Mouse (Mus musculus) liver, embryonic 12.5 days (tissue): Measurements from ENCODE around the gene Gm3250. TPM values are rescaled to one million over a fixed set of nuclear protein-coding genes. Genes with fewer than 3 reads are reported as not detected.
"Not testable (repeated sequence)": the region's sequence is repeated elsewhere in the genome, so short reads cannot be mapped to it uniquely, and the experiment has no call there.

Source experiments
- ATAC-seq: fragments of 200-750 bp; cut with Nextera tagmentation; 2 replicates; pipeline ENCODE4 v1.8.0; 2017; ENCODE audit warnings: moderate number of reproducible peaks, mild to moderate bottlenecking, moderate library complexity
- H3K27ac ChIP-seq: fragments of 300-500 bp; sonication (generic); 2 replicates; pipeline ENCODE4 v1.5.1; 2016; ENCODE audit warnings: mild to moderate bottlenecking
- H3K27me3 ChIP-seq: fragments of 300-500 bp; sonication (generic); replicated peaks from 2 replicates; pipeline ENCODE4 v1.6.1; 2016; ENCODE audit warnings: mild to moderate bottlenecking, moderate library complexity
- H3K36me3 ChIP-seq: fragments of 300-500 bp; sonication (generic); 2 replicates; pipeline ENCODE4 v1.6.1; 2016; ENCODE audit warnings: mild to moderate bottlenecking, moderate library complexity
- H3K4me1 ChIP-seq: fragments of 300-500 bp; sonication (generic); 2 replicates; pipeline ENCODE4 v1.6.1; 2016
- H3K4me2 ChIP-seq: fragments of 300-500 bp; sonication (generic); 2 replicates; pipeline ENCODE4 v1.6.1; 2016; ENCODE audit warnings: mild to moderate bottlenecking, moderate library complexity
- H3K4me3 ChIP-seq: fragments of 300-500 bp; sonication (generic); 2 replicates; pipeline ENCODE4 v1.5.1; 2016; ENCODE audit warnings: mild to moderate bottlenecking, moderate library complexity
- H3K9ac ChIP-seq: fragments of 300-500 bp; sonication (generic); 2 replicates; pipeline ENCODE4 v1.6.1; 2016; ENCODE audit warnings: mild to moderate bottlenecking, moderate library complexity
- H3K9me3 ChIP-seq: fragments of 300-500 bp; sonication (generic); replicated peaks from 2 replicates; pipeline ENCODE4 v1.6.1; 2016; ENCODE audit warnings: mild to moderate bottlenecking, moderate library complexity
- WGBS: fragments of 180-500 bp; shearing (Covaris S2); methylation state at CpG from one replicate; pipeline ENCODE4 v1.1.7; 2016; ENCODE audit not compliant: insufficient replicate concordance; 5-methylcytosine and 5-hydroxymethylcytosine counted together
- polyA plus RNA-seq: library from polyadenylated mRNA; unstranded; fragments of >200 nt; fragmentation: Nextera tagmentation; extraction: Ambion mirVana; gene quantifications from 2 replicates; pipeline ENCODE4 v1.2.1, GENCODE M21; 2016

Gene Gm3250
- polyA plus RNA-seq, 1 experiment from 2014 or later, result not detected

DNA sequence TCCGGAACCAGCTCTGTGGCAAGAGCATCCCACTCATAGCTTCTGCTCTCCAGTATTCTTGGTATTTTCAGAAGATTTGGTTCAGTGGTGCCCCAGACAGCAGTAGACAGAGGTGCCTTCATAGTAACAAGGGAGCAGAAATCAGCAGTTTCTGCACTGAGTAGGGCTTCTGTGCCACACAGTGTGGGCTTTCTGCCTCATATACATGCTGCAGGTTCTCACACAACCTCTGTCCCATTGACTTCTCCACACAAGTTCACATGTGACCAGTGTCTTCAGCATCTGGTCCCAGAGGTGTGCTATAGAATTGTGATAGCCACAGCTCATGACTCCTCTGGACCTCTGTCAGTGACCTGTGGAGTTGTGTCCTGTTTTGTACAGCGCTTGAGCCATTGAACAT is 6.3 kb upstream of the Gm3250 start:
- H3K27me3 ChIP-seq, result no peaks in the 10 kb centered on the region
- no peak overlapping the region for H3K4me3 ChIP-seq
- no peaks in the 10 kb centered on the region for H3K4me1 ChIP-seq
- H3K4me2 ChIP-seq, result no peak overlapping the region
- ATAC-seq, result no peak
- no peak overlapping the region for H3K27ac ChIP-seq
- no peaks in the 10 kb centered on the region for H3K36me3 ChIP-seq
- no peaks in the 10 kb centered on the region for H3K9me3 ChIP-seq
- no peak overlapping the region for H3K9ac ChIP-seq
- WGBS, result 63% methylated on average over 2 of the region's 2 CpGs

DNA sequence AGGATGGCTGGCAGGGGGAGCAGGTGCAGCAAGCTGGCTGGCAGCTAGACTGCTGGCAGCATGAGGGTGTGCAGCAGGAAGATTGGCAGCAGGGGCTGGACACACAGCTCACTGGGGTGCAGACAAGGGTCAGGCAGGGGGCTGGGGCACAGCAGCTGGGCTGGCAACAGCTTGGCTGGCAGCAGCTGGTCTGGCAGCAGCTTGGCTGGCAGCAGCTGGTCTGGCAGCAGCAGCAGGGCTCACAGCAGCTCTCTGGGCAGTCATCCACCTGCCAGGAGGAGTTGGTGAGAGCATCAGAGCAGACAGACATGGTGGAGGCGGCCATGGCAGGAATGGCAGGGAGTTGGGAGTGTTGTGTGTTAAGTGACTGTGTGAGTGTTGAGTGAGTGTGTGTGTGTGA is 5.5 kb upstream of the Gm3250 start, which contains the start of gene Gm7137:
Gene Gm7137, minus strand, starts transcription at position 325 of the 400 bp plus-strand sequence.
- WGBS, result 45% methylated on average over 1 of the region's 1 CpGs
- H3K27ac ChIP-seq, H3K4me2 ChIP-seq, ATAC-seq, H3K36me3 ChIP-seq, H3K27me3 ChIP-seq, H3K4me1 ChIP-seq, H3K9ac ChIP-seq, H3K9me3 ChIP-seq, H3K4me3 ChIP-seq: not testable (repeated sequence)

DNA sequence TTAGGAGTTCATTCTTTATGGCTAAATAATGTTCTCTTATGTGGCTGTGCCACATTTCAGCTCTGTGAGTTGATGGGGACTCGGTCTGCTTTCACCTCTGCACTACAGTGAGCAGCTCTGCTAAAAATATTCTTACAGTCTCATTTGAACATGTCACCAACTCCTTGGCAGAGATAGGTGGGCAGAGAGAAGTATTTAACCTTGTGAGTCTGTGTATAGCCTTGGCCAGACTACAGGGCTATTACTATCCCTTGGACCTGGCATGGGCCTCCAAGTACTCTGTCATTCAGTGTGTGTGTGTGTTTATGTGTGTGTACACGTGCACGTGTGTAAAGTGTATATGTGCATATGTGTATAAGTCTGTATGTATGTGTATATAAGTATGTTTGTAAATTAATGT is 1.1 kb upstream of the Gm3250 start:
- H3K4me1 ChIP-seq, H3K9ac ChIP-seq, H3K4me3 ChIP-seq, H3K4me2 ChIP-seq, H3K9me3 ChIP-seq, H3K36me3 ChIP-seq, H3K27me3 ChIP-seq, H3K27ac ChIP-seq, ATAC-seq: not testable (repeated sequence)
- 47% methylated on average over 1 of the region's 3 CpGs for WGBS

DNA sequence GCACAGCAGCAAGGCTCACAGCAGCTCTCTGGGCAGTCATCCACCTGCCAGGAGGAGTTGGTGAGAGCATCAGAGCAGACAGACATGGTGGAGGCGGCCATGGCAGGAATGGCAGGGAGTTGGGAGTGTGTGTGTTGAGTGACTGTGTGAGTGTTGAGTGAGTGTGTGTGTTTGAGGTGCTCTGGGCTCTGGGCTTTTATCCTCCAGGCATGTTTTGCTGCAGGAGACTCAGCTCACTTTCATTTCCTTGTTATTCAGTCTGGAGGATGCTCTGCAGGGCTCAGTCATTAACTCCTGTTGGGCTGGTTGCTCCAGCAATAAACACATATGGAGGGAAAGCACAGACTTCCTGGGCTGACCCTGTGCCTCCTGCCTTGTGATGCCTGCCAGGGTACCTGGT is 5.5 kb downstream of the Gm3250 start, which contains the start of gene Gm7138:
Gene Gm7138, minus strand, starts transcription at position 101 of the 400 bp plus-strand sequence.
- H3K4me1 ChIP-seq, H3K27ac ChIP-seq, H3K9ac ChIP-seq, H3K4me2 ChIP-seq, H3K27me3 ChIP-seq, H3K36me3 ChIP-seq, H3K9me3 ChIP-seq, H3K4me3 ChIP-seq, ATAC-seq: not testable (repeated sequence)
- 46% methylated on average over 1 of the region's 1 CpGs for WGBS

DNA sequence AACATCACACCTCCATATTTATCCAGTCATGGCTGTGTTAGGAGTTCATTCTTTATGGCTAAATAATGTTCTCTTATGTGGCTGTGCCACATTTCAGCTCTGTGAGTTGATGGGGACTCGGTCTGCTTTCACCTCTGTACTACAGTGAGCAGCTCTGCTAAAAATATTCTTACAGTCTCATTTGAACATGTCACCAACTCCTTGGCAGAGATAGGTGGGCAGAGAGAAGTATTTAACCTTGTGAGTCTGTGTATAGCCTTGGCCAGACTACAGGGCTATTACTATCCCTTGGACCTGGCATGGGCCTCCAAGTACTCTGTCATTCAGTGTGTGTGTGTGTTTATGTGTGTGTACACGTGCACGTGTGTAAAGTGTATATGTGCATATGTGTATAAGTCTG is 10.2 kb downstream of the Gm3250 start:
- not testable (repeated sequence) for H3K4me3 ChIP-seq, H3K36me3 ChIP-seq, H3K4me1 ChIP-seq, H3K27me3 ChIP-seq, H3K4me2 ChIP-seq, H3K9ac ChIP-seq, H3K27ac ChIP-seq, ATAC-seq, H3K9me3 ChIP-seq
- 80% methylated on average over 3 of the region's 3 CpGs for WGBS

DNA sequence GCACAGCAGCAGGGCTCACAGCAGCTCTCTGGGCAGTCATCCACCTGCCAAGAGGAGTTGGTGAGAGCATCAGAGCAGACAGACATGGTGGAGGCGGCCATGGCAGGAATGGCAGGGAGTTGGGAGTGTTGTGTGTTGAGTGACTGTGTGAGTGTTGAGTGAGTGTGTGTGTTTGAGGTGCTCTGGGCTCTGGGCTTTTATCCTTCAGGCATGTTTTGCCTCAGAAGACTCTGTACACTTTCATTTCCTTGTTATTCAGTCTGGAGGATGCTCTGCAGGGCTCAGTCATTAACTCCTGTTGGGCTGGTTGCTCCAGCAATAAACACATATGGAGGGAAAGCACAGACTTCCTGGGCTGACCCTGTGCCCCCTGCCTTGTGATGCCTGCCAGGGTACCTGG is 11.1 kb downstream of the Gm3250 start, which contains the start of gene Gm3238:
Gene Gm3238, minus strand, starts transcription at position 101 of the 400 bp plus-strand sequence.
- H3K4me1 ChIP-seq, H3K9me3 ChIP-seq, H3K4me2 ChIP-seq, H3K36me3 ChIP-seq, ATAC-seq, H3K27ac ChIP-seq, H3K4me3 ChIP-seq, H3K9ac ChIP-seq, H3K27me3 ChIP-seq: not testable (repeated sequence)
- WGBS, result 45% methylated on average over 1 of the region's 1 CpGs

DNA sequence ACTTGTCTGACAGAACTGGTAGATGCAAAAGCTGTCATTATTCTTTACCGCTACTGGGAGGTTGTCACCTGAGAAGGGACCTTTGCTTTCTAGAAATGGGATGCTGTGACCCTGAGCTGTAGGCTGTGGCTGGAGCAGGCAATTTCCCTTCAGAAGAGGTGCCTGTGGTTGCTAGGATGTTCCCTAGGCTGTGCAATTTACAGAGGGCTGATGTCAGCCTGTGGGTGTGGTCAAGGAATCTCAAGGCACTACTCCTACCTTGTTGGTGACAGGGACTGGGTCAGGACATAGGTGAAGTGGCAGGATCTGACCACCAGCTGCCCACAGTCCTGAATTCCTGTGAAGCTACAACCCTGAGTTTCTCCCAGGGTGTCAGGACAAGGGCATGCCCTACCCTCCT is 12.6 kb downstream of the Gm3250 start:
- no peaks in the 10 kb centered on the region for H3K36me3 ChIP-seq
- no peak for ATAC-seq
- WGBS, result 63% methylated on average over 1 of the region's 1 CpGs
- H3K27me3 ChIP-seq, result no peaks in the 10 kb centered on the region
- H3K27ac ChIP-seq, result no peak overlapping the region
- H3K4me2 ChIP-seq, result no peak overlapping the region
- H3K9me3 ChIP-seq, result no peaks in the 10 kb centered on the region
- no peak overlapping the region for H3K4me3 ChIP-seq
- H3K4me1 ChIP-seq, result no peaks in the 10 kb centered on the region
- H3K9ac ChIP-seq, result no peak overlapping the region

DNA sequence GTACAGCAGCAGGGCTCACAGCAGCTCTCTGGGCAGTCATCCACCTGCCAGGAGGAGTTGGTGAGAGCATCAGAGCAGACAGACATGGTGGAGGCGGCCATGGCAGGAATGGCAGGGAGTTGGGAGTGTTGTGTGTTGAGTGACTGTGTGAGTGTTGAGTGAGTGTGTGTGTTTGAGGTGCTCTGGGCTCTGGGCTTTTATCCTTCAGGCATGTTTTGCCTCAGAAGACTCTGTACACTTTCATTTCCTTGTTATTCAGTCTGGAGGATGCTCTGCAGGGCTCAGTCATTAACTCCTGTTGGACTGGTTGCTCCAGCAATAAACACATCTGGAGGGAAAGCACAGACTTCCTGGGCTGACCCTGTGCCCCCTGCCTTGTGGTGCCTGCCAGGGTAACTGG is 22.8 kb downstream of the Gm3250 start, which contains the start of gene Gm3233:
Gene Gm3233, minus strand, starts transcription at position 101 of the 400 bp plus-strand sequence.
- H3K4me3 ChIP-seq, H3K4me1 ChIP-seq, H3K4me2 ChIP-seq, H3K9ac ChIP-seq, H3K36me3 ChIP-seq, H3K27me3 ChIP-seq, ATAC-seq, H3K27ac ChIP-seq, H3K9me3 ChIP-seq: not testable (repeated sequence)
- whole genome bisulfite sequencing, result no CpG with 5 or more reads among the region's 1 CpGs

DNA sequence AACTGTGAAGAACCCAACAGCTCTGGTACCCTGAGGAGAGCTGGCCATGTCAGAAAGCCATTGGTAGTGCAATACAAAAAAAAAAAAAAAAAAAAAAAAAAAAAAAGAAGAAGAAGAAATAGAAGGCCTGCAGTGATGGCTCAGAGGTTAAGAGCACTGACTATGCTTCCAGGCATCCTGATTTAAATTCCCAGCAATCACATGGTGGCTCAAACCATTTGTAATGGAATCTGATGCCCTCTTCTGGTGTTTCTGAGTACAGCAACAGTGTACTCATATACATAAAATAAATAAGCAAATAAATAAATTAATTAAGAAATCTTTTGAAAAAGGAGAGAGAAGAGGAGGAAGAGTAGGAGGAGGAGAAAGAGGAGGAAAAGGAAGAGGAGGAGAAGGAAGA is 28.9 kb downstream of the Gm3250 start:
- H3K27me3 ChIP-seq, result no peaks in the 10 kb centered on the region
- no peak overlapping the region for H3K4me3 ChIP-seq
- no peak for ATAC-seq
- no peak overlapping the region for H3K9ac ChIP-seq
- H3K9me3 ChIP-seq, result no peaks in the 10 kb centered on the region
- no peaks in the 10 kb centered on the region for H3K36me3 ChIP-seq
- H3K27ac ChIP-seq, result no peak overlapping the region
- no peak overlapping the region for H3K4me2 ChIP-seq
- no peaks in the 10 kb centered on the region for H3K4me1 ChIP-seq

DNA sequence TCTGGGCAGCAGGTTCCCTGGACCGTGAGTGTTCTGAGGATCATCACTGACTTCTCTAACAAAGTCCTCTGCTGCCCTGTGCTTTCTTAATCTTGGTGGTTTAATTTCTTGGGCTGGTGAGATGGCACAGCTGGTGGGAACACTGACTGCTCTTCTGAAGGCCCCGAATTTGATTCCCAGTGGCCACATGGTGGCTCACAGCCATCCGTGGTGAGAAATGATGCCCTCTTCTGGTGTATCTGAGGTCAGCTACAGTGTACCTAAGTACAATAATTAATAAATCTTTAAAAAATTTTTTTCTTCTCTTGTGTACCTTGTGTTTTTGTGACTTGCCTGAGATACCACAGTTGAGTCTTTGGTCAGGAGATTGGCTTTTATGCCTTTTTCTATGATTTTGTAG is 30.0 kb downstream of the Gm3250 start:
- not testable (repeated sequence) for H3K4me3 ChIP-seq, H3K4me2 ChIP-seq, H3K36me3 ChIP-seq, H3K9me3 ChIP-seq, H3K4me1 ChIP-seq, H3K27ac ChIP-seq, H3K27me3 ChIP-seq, H3K9ac ChIP-seq, ATAC-seq
- 44% methylated on average over 3 of the region's 3 CpGs for WGBS

DNA sequence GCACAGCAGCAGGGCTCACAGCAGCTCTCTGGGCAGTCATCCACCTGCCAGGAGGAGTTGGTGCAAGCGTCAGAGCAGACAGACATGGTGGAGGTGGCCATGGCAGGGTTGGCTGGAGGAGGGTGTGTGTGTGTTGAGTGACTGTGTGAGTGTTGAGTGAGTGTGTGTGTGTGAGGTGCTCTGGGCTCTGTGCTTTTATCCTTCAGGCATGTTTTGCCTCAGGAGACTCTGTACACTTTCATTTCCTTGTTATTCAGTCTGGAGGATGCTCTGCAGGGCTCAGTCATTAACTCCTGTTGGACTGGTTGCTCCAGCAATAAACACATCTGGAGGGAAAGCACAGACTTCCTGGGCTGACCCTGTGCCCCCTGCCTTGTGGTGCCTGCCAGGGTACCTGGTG is 31.1 kb downstream of the Gm3250 start, which contains the start of gene Gm9736:
Gene Gm9736, minus strand, starts transcription at position 101 of the 400 bp plus-strand sequence.
- not testable (repeated sequence) for H3K36me3 ChIP-seq, H3K9me3 ChIP-seq, H3K4me3 ChIP-seq, H3K27ac ChIP-seq, H3K4me1 ChIP-seq, H3K4me2 ChIP-seq, H3K9ac ChIP-seq, H3K27me3 ChIP-seq, ATAC-seq
- WGBS, result 47% methylated on average over 1 of the region's 1 CpGs

DNA sequence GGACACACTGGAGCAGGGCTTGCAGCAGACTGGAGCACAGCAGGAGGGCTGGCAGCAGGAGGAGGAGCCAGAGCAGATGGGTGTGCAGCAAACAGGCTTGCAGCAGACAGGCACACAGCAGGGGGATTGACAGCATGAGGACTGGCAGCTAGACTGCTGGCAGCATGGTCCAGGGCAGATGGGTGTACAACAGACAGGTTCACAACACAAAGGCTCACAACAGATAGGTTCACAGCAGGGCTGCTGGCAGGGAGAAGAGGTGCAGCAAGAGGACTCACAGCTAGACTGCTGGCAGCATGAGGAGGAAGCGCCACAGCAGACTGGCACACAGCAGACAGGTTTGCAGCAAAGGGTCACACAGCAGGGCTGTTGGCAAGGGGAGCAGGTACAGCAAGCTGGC is 31.7 kb downstream of the Gm3250 start:
- not testable (repeated sequence) for H3K9me3 ChIP-seq, H3K4me2 ChIP-seq, H3K27ac ChIP-seq, H3K27me3 ChIP-seq, H3K36me3 ChIP-seq, ATAC-seq, H3K9ac ChIP-seq, H3K4me3 ChIP-seq, H3K4me1 ChIP-seq
- 42% methylated on average over 1 of the region's 1 CpGs for WGBS

DNA sequence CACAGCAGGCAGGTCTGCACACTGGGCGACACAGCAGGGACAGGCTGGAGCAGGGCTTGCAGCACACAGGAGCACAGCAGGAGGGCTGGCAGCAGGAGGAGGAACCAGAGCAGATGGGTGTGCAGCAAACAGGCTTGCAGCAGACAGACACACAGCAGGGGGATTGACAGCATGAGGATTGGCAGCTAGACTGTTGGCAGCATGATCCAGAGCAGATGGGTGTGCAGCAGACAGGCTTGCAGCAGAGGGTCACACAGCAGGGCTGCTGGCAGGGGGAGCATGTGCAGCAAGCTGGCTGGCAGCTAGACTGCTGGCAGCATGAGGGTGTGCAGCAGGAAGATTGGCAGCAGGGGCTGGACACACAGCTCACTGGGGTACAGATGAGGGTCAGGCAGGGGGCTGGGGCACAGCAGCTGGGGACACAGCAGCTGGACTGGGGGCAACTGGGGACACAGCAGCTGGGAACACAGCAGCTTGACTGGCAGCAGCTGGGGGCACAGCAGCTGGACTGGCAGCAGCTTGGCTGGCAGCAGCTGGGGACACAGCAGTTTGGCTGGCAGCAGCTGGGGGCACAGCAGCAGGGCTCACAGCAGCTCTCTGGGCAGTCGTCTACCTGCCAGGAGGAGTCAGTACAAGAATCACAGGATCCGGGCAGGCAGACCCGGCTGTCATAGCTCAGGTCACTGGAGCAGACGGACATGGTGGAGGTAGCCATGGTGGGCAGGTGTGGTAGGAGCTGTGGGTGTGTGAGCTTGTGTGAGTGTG is 40.2 kb downstream of the Gm3250 start, which contains the start of gene Gm18596:
Gene Gm18596, minus strand, starts transcription at position 715 of the 765 bp plus-strand sequence.
- H3K4me3 ChIP-seq, H3K4me1 ChIP-seq, H3K27ac ChIP-seq, H3K9me3 ChIP-seq, H3K9ac ChIP-seq, H3K27me3 ChIP-seq, H3K4me2 ChIP-seq, ATAC-seq, H3K36me3 ChIP-seq: not testable (repeated sequence)
- WGBS, result 66% methylated on average over 4 of the region's 5 CpGs
